Mouse (Mus musculus) erythroblast, embryonic 14.5 days (primary cell): Measurements from ENCODE around the gene Rps18. TPM values are rescaled to one million over a fixed set of nuclear protein-coding genes. Genes with fewer than 3 reads are reported as not detected.
A peak's percentile ranks its signal among the peaks of the same experiment; 100 is the strongest.

Source experiments
- H3K27me3 ChIP-seq: 2 replicates; pipeline ENCODE4 v1.6.1; 2012; ENCODE audit warnings: inconsistent platforms; ENCODE audit not compliant: control insufficient read depth
- H3K36me3 ChIP-seq: 2 replicates; pipeline ENCODE4 v1.6.1; 2012; ENCODE audit warnings: mild to moderate bottlenecking, inconsistent platforms; ENCODE audit not compliant: control insufficient read depth
- H3K4me1 ChIP-seq: 2 replicates; pipeline ENCODE4 v1.6.1; 2012; ENCODE audit warnings: inconsistent platforms; ENCODE audit not compliant: control insufficient read depth
- H3K4me3 ChIP-seq: replicated peaks from 2 replicates; pipeline ENCODE3; 2012; ENCODE audit warnings: moderate library complexity, mild to moderate bottlenecking, inconsistent platforms
- H3K9me3 ChIP-seq: 2 replicates; pipeline ENCODE4 v1.6.1; 2012; ENCODE audit warnings: low read length, inconsistent platforms, mixed read lengths; ENCODE audit not compliant: control insufficient read depth
- GATA1 ChIP-seq: IDR thresholded peaks from 2 replicates; pipeline ENCODE4 v1.6.1; 2012; ENCODE audit warnings: low read length, inconsistent platforms, mixed read lengths
- TAL1 ChIP-seq: IDR thresholded peaks from 3 replicates; pipeline ENCODE4 v1.6.1; 2012; ENCODE audit warnings: low read length, inconsistent platforms, mixed read lengths
- polyA plus RNA-seq: library from polyadenylated mRNA; stranded (reverse); fragments of >175 nt; gene quantifications from 2 replicates; pipeline ENCODE4 v1.2.3, GENCODE M21; 2012

Gene Rps18
- polyA plus RNA-seq, 1 experiment: 11.8 TPM

DNA sequence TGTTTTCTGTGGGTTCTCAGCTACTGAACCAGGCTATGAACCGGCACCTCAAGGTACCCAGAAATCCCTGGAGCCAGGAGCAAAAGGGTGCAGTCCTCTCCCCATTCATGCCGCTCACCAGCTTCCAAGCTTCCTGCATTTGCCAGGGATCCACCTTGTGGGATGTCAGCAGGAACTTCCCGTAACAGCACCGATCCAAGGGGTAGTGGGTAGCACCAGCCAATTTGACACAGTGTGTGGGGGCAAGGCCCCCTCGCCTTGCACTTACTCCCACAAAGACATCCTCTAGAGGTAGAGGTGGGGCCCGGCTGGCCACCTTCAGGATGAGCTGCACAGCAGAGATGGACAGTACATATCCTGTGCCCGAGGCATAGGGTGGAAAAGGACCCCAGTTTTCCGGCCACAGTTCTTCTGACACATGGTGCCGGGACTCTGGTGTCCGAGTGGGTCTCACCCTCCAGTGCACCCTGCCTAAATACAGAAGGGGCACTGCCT is 5.6 kb downstream of the Rps18 start:
- peak overlapping the region; percentile 74 for H3K4me3 ChIP-seq
- no peak for TF ChIP-seq TAL1
- TF ChIP-seq GATA1: no peak
- H3K9me3 ChIP-seq: no peaks in the 10 kb centered on the region
- H3K27me3 ChIP-seq: no peaks in the 10 kb centered on the region
- peaks cover 86% of the 10 kb centered on the region for H3K36me3 ChIP-seq
- H3K4me1 ChIP-seq: peaks cover 66% of the 10 kb centered on the region

DNA sequence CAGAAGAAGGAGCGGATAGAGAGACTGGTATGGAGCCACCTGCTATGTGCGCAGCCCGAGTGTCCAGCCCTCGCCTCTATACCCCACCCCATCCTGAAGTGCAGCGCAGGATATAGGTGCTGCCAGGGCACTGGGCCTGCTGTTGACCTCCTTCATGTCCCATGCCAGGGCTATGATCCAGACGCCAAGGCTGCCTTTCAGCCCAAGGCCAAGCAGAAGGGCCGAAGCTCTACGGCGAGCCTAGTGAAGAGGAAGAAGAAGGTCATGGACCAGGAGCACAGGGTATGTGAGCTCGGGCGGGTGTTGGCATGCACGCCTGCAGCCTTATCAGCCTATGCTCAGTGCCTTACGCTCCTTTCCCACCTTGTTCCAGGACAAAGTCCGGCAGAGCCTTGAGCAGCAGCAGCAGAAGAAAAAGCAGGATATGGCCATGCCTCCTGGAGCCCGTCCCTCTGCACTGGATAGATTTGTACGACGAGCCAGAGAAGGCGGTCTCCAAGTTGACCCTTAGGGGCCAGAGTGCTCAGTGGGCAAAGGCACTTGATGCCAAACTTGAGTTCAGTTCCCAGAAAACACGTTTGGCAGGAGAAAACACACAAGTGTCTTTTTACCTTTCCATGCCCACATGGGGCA is 6.8 kb downstream of the Rps18 start:
- TF ChIP-seq GATA1 (no peak), TAL1 (no peak)
- H3K4me1 ChIP-seq: peaks cover 58% of the 10 kb centered on the region

DNA sequence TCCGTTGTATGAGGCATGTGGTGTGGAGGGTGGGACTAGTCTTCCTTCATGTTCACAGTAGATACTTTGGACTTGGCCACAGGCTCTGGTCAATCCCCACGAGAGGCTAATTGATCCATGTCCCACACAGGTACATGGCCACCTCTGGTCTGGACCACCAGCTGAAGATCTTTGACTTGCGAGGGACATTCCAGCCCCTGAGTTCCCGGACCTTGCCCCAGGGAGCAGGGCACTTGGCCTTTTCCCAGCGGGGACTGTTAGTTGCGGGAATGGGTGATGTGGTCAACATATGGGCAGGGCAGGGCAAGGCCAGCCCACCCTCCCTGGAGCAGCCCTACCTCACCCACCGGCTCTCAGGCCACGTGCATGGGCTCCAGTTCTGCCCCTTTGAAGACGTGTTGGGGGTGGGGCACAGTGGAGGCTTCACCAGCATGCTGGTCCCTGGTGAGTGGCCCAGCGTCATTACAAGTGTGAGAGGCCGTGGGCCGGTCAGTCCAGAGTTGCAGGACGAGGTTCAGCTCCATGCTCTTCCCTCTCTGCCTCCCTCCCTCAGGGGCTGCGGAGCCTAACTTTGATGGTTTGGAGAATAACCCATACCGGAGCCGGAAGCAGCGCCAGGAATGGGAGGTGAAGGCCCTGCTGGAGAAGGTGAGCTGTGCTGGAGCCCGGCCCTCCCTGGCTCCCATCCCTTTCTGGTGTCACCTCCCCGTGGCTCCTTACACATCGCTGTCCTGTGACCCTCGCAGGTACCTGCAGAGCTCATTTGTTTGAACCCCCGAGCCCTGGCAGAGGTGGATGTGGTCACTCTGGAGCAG is 7.5 kb downstream of the Rps18 start:
- TF ChIP-seq GATA1: no peak
- no peak for TF ChIP-seq TAL1
- peaks cover 52% of the 10 kb centered on the region for H3K4me1 ChIP-seq
- H3K27me3 ChIP-seq: no peaks in the 10 kb centered on the region
- H3K9me3 ChIP-seq: no peaks in the 10 kb centered on the region
- peaks cover 89% of the 10 kb centered on the region for H3K36me3 ChIP-seq
- no peak overlapping the region for H3K4me3 ChIP-seq

More for the DNA sequence above, 6.8 kb downstream of the Rps18 start:
- no peaks in the 10 kb centered on the region for H3K9me3 ChIP-seq
- H3K4me3 ChIP-seq: no peak overlapping the region
- peaks cover 89% of the 10 kb centered on the region for H3K36me3 ChIP-seq
- H3K27me3 ChIP-seq: no peaks in the 10 kb centered on the region

DNA sequence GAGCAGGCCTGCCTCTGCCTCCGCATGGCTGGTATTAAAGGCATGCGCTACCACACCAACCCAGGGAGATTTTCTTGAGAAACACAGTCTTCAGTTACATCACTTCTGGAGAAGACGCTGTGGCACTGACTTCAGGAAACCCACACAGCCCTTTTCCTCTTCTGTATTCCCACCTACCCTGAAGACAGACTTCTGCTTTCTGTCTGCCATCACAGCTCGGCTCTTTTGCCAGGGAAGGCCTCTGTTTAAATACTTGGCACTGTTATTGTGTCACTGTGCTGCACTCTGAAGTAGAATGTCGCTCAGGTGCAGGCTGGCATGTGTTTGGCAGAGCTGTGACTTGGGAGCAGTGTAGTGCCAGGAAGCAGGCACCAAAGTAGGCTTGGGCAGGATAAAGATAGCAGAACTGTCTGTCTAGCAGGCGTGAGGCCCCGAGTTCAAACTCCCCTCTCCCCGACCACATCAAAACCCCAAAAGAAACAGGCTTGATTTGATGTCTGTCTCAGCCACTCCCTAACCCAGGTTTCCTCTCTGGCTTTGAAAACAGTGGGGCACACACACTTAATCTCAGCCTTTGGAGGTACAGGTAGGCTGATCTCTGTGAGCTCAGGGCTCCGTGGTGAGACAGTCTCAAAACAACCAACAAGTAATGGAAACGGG is 8.2 kb downstream of the Rps18 start:
- peaks cover 46% of the 10 kb centered on the region for H3K4me1 ChIP-seq
- no peak overlapping the region for H3K4me3 ChIP-seq
- TF ChIP-seq GATA1 (no peak), TAL1 (no peak)
- peaks cover 88% of the 10 kb centered on the region for H3K36me3 ChIP-seq
- no peaks in the 10 kb centered on the region for H3K9me3 ChIP-seq
- H3K27me3 ChIP-seq: no peaks in the 10 kb centered on the region

DNA sequence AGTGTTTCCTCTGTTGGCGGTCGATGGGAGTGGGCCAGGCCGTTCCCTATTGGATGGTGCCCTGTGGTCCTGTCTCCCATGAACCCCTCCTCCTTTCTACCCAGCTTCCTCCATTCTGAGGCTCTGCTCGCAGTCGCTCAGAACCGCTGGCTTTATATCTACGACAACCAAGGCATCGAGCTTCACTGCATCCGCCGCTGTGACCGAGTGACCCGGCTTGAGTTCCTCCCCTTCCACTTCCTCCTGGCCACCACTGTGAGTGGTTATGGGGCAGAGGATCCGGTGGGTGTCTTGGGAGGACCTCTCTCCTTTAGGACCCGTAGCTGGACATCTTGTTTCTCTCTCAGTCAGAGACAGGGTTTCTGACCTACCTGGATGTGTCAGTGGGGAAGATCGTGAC is 12.3 kb downstream of the Rps18 start:
- TF ChIP-seq GATA1 (no peak), TAL1 (no peak)
- peaks cover 61% of the 10 kb centered on the region for H3K36me3 ChIP-seq

DNA sequence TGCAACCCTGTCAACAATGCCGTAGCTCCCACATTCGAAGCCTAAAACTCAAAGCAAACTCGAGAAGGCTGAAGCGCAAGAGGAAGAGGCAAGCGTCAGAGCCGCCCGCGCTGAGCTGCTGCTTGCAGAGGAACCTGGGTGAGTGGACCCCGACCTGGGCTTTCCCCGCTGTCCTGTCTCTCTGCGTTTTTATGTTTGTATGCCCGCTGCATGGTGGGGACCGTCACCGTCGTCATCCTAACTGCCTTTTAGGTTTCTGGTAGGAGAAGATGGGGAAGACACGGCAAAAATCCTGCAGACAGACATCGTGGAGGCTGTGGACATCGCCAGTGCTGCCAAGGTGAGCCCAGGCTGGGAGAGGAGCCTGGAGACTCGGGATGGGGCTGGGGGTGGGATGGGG is 14.4 kb downstream of the Rps18 start:
- peak overlapping the region; percentile 96 for H3K4me3 ChIP-seq
- peaks cover 44% of the 10 kb centered on the region for H3K4me1 ChIP-seq
- no peak for TF ChIP-seq TAL1
- no peaks in the 10 kb centered on the region for H3K27me3 ChIP-seq
- H3K9me3 ChIP-seq: no peaks in the 10 kb centered on the region
- H3K36me3 ChIP-seq: peaks cover 61% of the 10 kb centered on the region

More for the DNA sequence above, 12.3 kb downstream of the Rps18 start:
- Histone ChIP-seq H3K27me3 (no peaks in the 10 kb centered on the region), H3K4me3 (no peak overlapping the region), H3K4me1 (peaks cover 38% of the 10 kb centered on the region), H3K9me3 (no peaks in the 10 kb centered on the region)

DNA sequence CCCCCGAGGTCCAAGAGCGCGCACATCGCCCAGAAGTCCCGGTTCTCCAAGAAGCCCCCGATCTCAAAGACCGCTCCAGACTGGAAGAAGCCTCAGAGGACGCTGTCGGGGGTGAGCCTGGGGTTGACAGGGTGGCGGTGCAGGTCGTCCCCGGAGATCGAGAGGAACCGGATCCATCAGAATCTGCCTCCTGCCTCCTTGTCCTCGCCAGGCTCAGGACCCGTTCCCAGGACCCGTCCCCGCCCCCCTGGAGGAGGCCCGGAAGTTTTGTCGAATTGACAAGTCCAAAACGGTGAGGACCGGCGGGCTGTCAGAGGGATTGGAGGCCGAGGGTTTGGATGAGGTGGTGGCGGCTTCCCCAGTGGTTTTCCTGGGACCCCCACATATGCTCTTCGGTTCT is 14.8 kb downstream of the Rps18 start:
- TF ChIP-seq GATA1: no peak
- TF ChIP-seq TAL1: no peak
- peaks cover 46% of the 10 kb centered on the region for H3K4me1 ChIP-seq
- H3K9me3 ChIP-seq: no peaks in the 10 kb centered on the region
- H3K36me3 ChIP-seq: peaks cover 57% of the 10 kb centered on the region
- peak overlapping the region; percentile 96 for H3K4me3 ChIP-seq
- no peaks in the 10 kb centered on the region for H3K27me3 ChIP-seq

DNA sequence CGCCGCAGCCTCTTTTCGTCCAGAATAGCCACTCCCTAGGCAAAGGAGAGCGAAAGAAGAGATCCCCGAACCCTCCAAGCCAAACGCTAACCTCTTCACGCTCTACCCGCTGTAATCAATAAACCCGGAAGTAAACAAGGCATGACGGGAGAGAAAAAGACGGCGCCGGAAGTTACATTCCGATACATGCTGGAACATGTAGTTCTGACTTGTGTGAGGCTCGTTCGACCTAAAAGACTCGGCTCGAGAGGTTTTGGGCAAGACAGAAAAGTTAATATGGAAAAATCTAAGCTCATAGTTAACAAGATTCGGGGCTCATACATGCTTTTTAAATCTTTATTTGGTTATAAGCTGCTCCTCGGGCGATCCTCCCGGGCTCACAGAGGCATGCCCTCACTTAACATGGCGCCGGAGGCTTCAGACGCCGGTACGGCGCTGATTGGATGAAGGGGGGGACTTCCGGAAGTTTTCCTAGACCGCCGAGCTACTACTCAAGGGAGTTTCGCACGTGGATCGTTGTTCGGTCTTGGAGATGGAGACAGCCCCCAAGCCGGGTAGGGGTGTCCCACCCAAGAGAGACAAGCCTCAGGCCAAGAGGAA is 15.5 kb downstream of the Rps18 start, which contains the start of the genes Pfdn6 and Wdr46:
TSS of gene Pfdn6 (minus strand) at position 138 of the 600 bp plus-strand sequence.
TSS of gene Wdr46 (plus strand) at position 455 of the 600 bp plus-strand sequence.
- Histone ChIP-seq H3K4me1 (peaks cover 53% of the 10 kb centered on the region), H3K4me3 (peak within 1 kb of the TSS; percentile 96), H3K36me3 (peaks cover 58% of the 10 kb centered on the region), H3K27me3 (no peaks in the 10 kb centered on the region), H3K9me3 (no peaks in the 10 kb centered on the region)
- TF ChIP-seq GATA1 (no peak), TAL1 (no peak)

DNA sequence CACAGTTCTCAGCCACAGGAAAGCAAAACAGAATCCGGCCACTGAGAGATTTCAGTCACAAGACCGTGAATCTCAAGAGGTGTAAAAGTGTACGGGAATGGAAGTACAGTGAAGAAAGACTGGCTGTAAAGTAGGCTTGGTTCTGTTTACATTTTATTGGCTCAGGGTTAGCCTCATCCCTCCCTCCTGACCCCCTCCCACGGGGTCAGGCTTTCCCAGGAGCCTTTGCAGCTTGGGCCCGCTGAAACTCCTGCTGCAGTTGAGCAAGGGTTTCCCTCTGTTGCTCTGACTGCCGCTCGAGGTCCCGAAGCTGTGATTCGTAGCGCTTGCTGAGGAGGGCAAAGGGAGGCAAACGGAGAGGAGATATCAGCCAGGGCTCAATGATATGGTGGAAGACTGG is 17.0 kb downstream of the Rps18 start:
- TF ChIP-seq TAL1: no peak
- no peak for TF ChIP-seq GATA1
- H3K4me3 ChIP-seq: peak overlapping the region; percentile 96
- H3K4me1 ChIP-seq: peaks cover 62% of the 10 kb centered on the region
- H3K27me3 ChIP-seq: no peaks in the 10 kb centered on the region
- peaks cover 52% of the 10 kb centered on the region for H3K36me3 ChIP-seq
- H3K9me3 ChIP-seq: no peaks in the 10 kb centered on the region
